Mouse (Mus musculus): Measurements from ENCODE around the gene Mre11a.
"Not testable (repeated sequence)": the region's sequence is repeated elsewhere in the genome, so short reads cannot be mapped to it uniquely, and the experiment has no call there.

Gene Mre11a

DNA sequence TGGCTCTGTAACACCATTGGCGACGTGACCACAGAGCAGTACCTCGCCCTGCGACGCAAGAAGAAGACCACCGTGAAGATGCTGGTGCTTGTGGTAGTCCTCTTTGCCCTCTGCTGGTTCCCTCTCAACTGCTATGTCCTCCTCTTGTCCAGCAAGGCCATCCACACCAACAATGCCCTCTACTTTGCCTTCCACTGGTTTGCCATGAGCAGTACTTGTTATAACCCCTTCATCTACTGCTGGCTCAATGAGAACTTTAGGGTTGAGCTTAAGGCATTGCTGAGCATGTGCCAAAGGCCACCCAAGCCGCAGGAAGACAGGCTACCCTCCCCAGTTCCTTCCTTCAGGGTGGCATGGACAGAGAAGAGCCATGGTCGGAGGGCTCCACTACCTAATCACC lies 83.9 kb downstream of the Mre11a start:
- no peak for DNase-seq (ENCODE audit: low read depth, low spot score)

DNA sequence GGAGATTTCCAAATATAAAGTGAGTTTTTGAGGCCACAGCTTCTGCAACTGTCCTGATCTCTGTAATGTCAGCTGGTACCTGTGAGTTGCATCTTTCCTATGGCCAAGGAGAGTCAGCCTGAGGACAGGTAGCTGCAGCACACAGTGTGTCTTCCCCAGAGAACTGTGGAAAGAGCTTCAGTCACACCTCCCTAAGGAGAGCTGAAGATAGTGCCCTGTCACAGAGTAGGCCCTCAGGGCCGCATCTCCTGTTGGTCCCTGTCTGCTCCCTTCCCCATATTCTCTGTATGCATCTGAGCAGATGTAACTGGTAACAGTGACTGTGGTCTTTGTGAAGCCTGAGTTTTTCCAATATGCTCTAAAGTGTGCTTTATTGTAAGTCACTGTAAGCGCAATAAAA lies 85.9 kb downstream of the Mre11a start:
- no peak for DNase-seq (ENCODE audit: low read depth, low spot score)

DNA sequence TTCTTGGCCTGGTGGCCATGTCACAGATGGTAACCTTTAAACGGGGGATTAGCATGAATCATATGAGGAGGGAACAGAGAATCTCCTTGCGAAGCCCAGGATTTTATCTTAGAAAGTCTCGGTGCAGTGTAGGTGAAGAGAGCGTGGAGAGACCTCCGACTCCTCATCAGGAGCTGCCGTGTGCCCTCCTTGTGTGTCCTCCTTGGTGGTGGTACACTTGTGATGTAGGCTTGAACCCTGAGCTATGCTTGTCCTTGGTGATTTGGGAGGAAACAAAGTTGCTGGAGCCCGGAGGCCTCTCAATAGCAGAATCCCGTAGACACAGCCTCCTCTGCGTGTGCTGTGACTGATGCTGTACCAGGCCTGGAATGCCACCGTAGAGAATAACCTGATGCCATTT lies 86.3 kb downstream of the Mre11a start:
- no peak for DNase-seq (ENCODE audit: low read depth, low spot score)

GRCm38 (mm10) chr9:14871536-14871935 lies 87.1 kb downstream of the Mre11a start:
- no peak for DNase-seq (ENCODE audit: low read depth, low spot score)

DNA sequence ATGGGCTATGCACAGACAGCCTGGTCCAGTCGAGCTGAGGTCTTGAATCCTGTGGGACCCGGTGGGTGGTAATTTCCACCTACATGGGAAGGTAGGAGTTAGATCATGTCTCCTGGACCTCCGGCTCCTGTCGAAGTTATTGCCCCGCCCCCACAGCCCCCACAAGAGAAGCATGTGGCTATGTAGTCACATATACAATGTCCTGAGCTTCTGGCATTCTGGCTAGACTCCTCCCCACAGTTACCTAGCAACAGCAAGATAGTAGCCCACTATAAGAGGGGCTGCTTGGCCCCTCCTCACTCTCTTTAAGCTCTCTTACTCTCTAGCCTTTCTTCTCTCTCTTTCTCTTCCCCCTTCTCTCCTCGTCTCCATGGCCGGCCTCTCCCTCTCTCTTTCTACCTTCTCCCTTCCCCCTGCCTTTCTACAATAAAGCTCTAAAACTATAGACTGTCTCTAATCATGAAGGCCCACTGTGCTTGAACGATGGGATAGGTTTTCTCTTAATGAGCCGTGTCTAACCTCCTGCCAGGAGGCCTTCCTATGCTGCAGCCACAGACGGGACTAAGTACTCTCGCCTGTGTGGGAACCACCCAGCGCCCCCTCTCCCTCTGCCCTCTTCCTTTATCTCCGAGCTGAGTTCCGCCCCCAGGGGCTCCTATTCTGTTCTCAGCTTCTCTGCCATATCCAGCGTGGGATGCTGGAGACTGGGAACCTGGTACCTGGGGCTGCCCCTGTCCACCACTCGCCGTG lies 87.9 kb downstream of the Mre11a start:
- no peak for DNase-seq (ENCODE audit: low read depth, low spot score)

- no peak for DNase-seq (ENCODE audit: low read depth, low spot score)
Observed at GRCm38 (mm10) chr9:14875743-14876507, 91.5 kb downstream of the Mre11a start.

GRCm38 (mm10) chr9:14876566-14876965 lies 92.1 kb downstream of the Mre11a start:
- not testable (repeated sequence) for DNase-seq (ENCODE audit: low read depth, low spot score)

DNA sequence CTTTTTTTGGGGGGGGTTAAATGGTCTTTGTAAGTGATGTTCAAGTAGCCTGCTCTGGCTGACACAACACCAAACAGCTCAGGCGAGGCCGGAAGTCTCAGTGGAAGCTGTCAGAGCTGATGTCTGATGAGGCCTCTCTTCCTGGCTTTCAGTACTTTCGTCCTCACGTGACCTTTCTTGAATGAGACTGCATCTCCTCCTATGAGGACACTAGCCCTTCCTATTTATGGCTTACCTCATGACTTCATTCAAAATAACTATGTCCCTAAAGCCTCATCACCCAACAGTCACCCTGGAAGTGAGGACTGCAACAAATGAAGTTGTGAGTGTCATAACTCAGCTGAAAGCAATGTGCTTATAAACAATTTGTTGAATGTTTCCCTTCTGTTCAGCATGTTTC lies 100.2 kb downstream of the Mre11a start:
- no peak for DNase-seq (ENCODE audit: low read depth, low spot score)

DNA sequence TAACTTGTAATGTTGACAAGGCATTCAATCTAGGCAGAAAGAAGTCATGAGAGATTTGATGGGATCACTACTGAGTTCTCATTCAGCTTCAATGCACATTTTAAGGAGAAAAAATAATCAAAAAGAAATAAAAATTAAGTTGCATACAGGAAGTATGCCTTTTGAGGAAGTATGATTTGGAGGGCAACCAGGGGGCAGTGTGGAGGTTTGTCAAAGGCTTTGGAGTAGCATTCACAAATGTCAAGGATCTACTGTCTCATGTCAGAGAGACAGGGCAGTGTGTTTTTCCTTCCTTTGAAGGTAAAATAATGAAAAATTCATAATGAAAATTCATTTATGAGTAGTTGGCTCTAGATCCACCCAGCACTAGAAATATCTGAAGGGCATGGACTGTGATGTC lies 100.7 kb downstream of the Mre11a start:
- DNase-seq (ENCODE audit: low read depth, low spot score): no peak

DNA sequence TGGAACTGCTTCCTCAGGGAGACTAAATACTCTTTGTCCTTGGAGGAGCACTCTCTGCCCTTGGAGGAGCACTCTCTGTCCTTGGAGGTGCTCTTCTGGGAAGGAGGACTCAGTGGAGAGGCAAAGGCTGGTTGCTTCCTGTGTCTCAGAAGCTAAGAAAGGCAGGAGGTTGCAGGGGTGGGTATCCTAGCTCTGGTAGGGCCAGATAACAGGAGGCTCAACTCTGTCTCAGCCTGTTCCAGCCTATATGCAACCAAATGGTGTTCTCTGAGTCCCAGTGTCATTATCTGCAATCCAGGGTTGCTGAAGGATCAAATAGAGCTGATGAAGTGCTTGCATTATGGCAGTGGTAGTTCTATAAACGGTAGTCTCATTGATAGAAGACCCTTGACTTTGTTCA lies 101.5 kb downstream of the Mre11a start:
- no peak for DNase-seq (ENCODE audit: low read depth, low spot score)

Measured in retina, postnatal 7 days (tissue).